In the genomic region with DNA sequence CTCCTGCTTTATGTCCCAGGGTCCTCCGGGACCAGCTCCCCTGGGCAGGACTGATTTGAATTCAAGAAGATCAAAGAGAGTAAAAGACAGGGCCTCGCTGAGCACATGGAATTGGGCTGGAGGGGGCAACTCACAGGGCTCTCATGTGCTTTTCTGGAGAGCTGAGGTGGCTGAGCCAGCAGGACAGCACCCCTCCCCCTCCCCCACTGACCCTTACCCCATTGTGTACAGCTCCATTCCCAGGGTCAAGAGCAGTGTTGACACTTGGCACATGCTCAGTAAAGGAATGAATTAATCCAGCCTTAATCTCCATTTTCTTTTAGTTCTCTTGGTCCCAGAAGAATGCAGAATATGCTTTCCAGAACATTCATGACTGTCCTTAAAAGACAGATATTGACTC, we compare ENCODE assay signal across 23 mouse cellular contexts.
DNase-seq lines count a peak whose midpoint lies in the region; ATAC-seq and TF ChIP-seq lines count a peak whose summit lies in the region.
"Had no signal": no experiment of that assay in that cellular context is flagged by ENCODE, and none has a peak within 500 bp of the region (broad histone marks: within the 10 kb centered on the region; RNA-seq: fewer than 3 reads in every experiment).

No protein-coding gene starts in this region.

- H3K9ac ChIP-seq in kidney, embryonic 16.5 days (replicated peaks; ENCODE audit: low read length) = no peak overlapping the region
- H3K9ac ChIP-seq: hindbrain, embryonic 13.5 days; neural tube, embryonic 12.5 days had no signal

- peaks cover 18% of the 10 kb centered on the region for H3K4me1 ChIP-seq in kidney, embryonic 16.5 days (ENCODE audit: insufficient read depth, low read length)
- H3K4me1 ChIP-seq in lung, adult 2 months (ENCODE audit: control insufficient read depth, insufficient read depth, low read length) = no peaks in the 10 kb centered on the region

- 36% methylated on average over 2 of the region's 2 CpGs for WGBS in kidney, embryonic 16.5 days
- WGBS in lung, adult 2 months = 41% methylated on average over 2 of the region's 2 CpGs

- H3K27ac ChIP-seq in kidney, embryonic 16.5 days (ENCODE audit: low read length) = no peak overlapping the region
- H3K27ac ChIP-seq: forebrain, embryonic 10.5 days; gastrocnemius, adult 2 months; layer of hippocampus, adult 2 months; neural tube, embryonic 12.5 days had no signal

- peaks cover 5% of the 10 kb centered on the region; the same call in 1 of the 2 replicates for H3K27me3 ChIP-seq in kidney, embryonic 16.5 days (ENCODE audit: insufficient read depth, low read length)

- H3K4me3 ChIP-seq in kidney, embryonic 16.5 days (ENCODE audit: low read length) = no peak overlapping the region
- no peak overlapping the region for H3K4me3 ChIP-seq in lung, adult 2 months (replicated peaks; ENCODE audit: extremely low read depth, low read depth, low read length)
- H3K4me3 ChIP-seq: forebrain, embryonic 10.5 days; gastrocnemius, adult 2 months; hindbrain, embryonic 13.5 days; layer of hippocampus, adult 2 months; neural tube, embryonic 12.5 days had no signal

- ATAC-seq in kidney, embryonic 16.5 days (ENCODE audit: low FRiP score, low TSS enrichment) = no peak

- H3K9me3 ChIP-seq in kidney, embryonic 16.5 days (ENCODE audit: low read length) = no peaks in the 10 kb centered on the region
- H3K9me3 ChIP-seq: forebrain, embryonic 10.5 days; hindbrain, embryonic 13.5 days; neural tube, embryonic 12.5 days had no signal

- H3K36me3 ChIP-seq in kidney, embryonic 16.5 days (ENCODE audit: insufficient read depth, low read length) = no peaks in the 10 kb centered on the region
- H3K36me3 ChIP-seq: forebrain, embryonic 10.5 days; hindbrain, embryonic 13.5 days; neural tube, embryonic 12.5 days had no signal

- intact Hi-C loops in heart, postnatal 25 days (cut with DNase I) = no loop called here

- peak; percentile 19 for DNase-seq in kidney, adult 18-20 months
- DNase-seq in lung, postnatal 36 days = peak; percentile 7
- DNase-seq in lung, adult 2 months = no peak
- DNase-seq in adipocyte (ENCODE audit: low spot score) = peak; percentile 51
- peak; percentile 57 to 70 for DNase-seq in kidney, postnatal 25 days
- DNase-seq in heart, postnatal 25 days (ENCODE audit: low spot score) = no peak
- DNase-seq in spleen, postnatal 36 days (ENCODE audit: low spot score in 2 of 2) = no peak
- DNase-seq: adrenal gland, postnatal 10 days; B cell, adult 2 months; cerebellum, adult 11 months; cerebellum, postnatal 14 days; embryo, embryonic 11 days; gastrocnemius, adult 2 months; heart, postnatal 10 days; right cerebral cortex, adult 18-20 months; thymus, postnatal 4 days had no signal

- TF ChIP-seq POLR2A in lung, adult 2 months (IDR thresholded peaks at IDR 0.05; ENCODE audit: borderline replicate concordance, extremely low read depth, low read depth, low read length) = no peak

- TF ChIP-seq CTCF in lung, adult 2 months (IDR thresholded peaks at IDR 0.05; ENCODE audit: insufficient read depth, low read length) = no peak

- no peak overlapping the region for H3K4me2 ChIP-seq in kidney, embryonic 16.5 days (replicated peaks; ENCODE audit: low read depth, low read length)
- H3K4me2 ChIP-seq: heart, embryonic 11.5 days; hindbrain, embryonic 13.5 days; liver, embryonic 11.5 days; neural tube, embryonic 12.5 days had no signal

Comparison
In these comparisons a context has a peak if more than half of its experiments do, and no peak if none do; other contexts are left out.
1. DNase-seq: peak in kidney, adult 18-20 months (single experiment), lung, postnatal 36 days (single experiment), adipocyte (single experiment) and kidney, postnatal 25 days (2 of 2); none in lung, adult 2 months (single experiment), heart, postnatal 25 days (single experiment) and spleen, postnatal 36 days (0 of 2).